ENCODE assay signal across 8 mouse cellular contexts in genomic region chr17:32905239-32905638, GRCm38 (mm10). TPM values are rescaled to one million over a fixed set of nuclear protein-coding genes. Genes with fewer than 3 reads are reported as not detected.
DNase-seq lines count a peak whose midpoint lies in the region; ATAC-seq and TF ChIP-seq lines count a peak whose summit lies in the region.

No protein-coding gene starts in this region.

- no peak overlapping the region for H3K9ac ChIP-seq in kidney, embryonic 14.5 days (ENCODE audit: low read depth, low read length)
- no peak overlapping the region for H3K9ac ChIP-seq in lung, embryonic 14.5 days
- H3K9ac ChIP-seq in neural tube, embryonic 15.5 days (replicated peaks): peak overlapping the region; percentile 41; the same call in 1 of the 2 replicates

- H3K4me1 ChIP-seq in heart, embryonic 10.5 days: no peaks in the 10 kb centered on the region
- no peaks in the 10 kb centered on the region for H3K4me1 ChIP-seq in kidney, embryonic 14.5 days (ENCODE audit: control insufficient read depth, insufficient read depth, low read length)
- H3K4me1 ChIP-seq in lung, embryonic 14.5 days (ENCODE audit: insufficient read depth): no peaks in the 10 kb centered on the region
- H3K4me1 ChIP-seq in neural tube, embryonic 15.5 days: 0 out of 2 replicates have a peak, but pooled peaks cover 4% of the 10 kb centered on the region

- no peaks in the 10 kb centered on the region for H3K9me3 ChIP-seq in heart, embryonic 10.5 days
- no peaks in the 10 kb centered on the region for H3K9me3 ChIP-seq in kidney, embryonic 14.5 days (ENCODE audit: control insufficient read depth, low read length)
- H3K9me3 ChIP-seq in lung, embryonic 14.5 days (ENCODE audit: low read depth, low read length): no peaks in the 10 kb centered on the region
- no peaks in the 10 kb centered on the region for H3K9me3 ChIP-seq in neural tube, embryonic 15.5 days (replicated peaks)

- H3K36me3 ChIP-seq in heart, embryonic 10.5 days: no peaks in the 10 kb centered on the region
- no peaks in the 10 kb centered on the region for H3K36me3 ChIP-seq in kidney, embryonic 14.5 days (ENCODE audit: control insufficient read depth, insufficient read depth, low read length)
- H3K36me3 ChIP-seq in lung, embryonic 14.5 days (ENCODE audit: insufficient read depth): no peaks in the 10 kb centered on the region
- H3K36me3 ChIP-seq in neural tube, embryonic 15.5 days: no peaks in the 10 kb centered on the region

- DNase-seq in B cell, adult 2 months: peak; percentile 77 to 79
- DNase-seq in NIH3T3 (ENCODE audit: low read depth): peak; percentile 47
- peak; percentile 75 to 82 for DNase-seq in cerebellum, postnatal 14 days
- DNase-seq in heart, embryonic 10.5 days (ENCODE audit: low spot score): no peak
- DNase-seq in lung, embryonic 14.5 days: peak; percentile 67
- peak; percentile 64 for DNase-seq in urinary bladder, postnatal 25 days (ENCODE audit: low spot score)

- 7% methylated on average over 19 of the region's 19 CpGs for WGBS in heart, embryonic 10.5 days
- 16% methylated on average over 19 of the region's 19 CpGs for WGBS in kidney, embryonic 14.5 days
- WGBS in lung, embryonic 14.5 days: 8% methylated on average over 19 of the region's 19 CpGs
- 9% methylated on average over 19 of the region's 19 CpGs for WGBS in neural tube, embryonic 15.5 days

- ATAC-seq in kidney, embryonic 14.5 days (ENCODE audit: low FRiP score, low TSS enrichment): no peak
- ATAC-seq in lung, embryonic 14.5 days (ENCODE audit: insufficient read depth): no peak
- ATAC-seq in neural tube, embryonic 15.5 days (ENCODE audit: low FRiP score): peak; percentile 59; the same call in 1 of the 2 replicates

- no peak overlapping the region for H3K27ac ChIP-seq in heart, embryonic 10.5 days
- no peak overlapping the region for H3K27ac ChIP-seq in kidney, embryonic 14.5 days (ENCODE audit: low read depth, low read length)
- H3K27ac ChIP-seq in lung, embryonic 14.5 days (ENCODE audit: low read depth): no peak overlapping the region
- no peak overlapping the region for H3K27ac ChIP-seq in neural tube, embryonic 15.5 days (replicated peaks)

- H3K4me2 ChIP-seq in kidney, embryonic 14.5 days (replicated peaks; ENCODE audit: low read depth, low read length): peak overlapping the region; percentile 8; the same call in 1 of the 2 replicates
- peak overlapping the region; percentile 39; the same call in 1 of the 2 replicates for H3K4me2 ChIP-seq in lung, embryonic 14.5 days
- H3K4me2 ChIP-seq in neural tube, embryonic 15.5 days: peak overlapping the region; percentile 55

- H3K27me3 ChIP-seq in heart, embryonic 10.5 days (ENCODE audit: insufficient read depth, poor library complexity, severe bottlenecking): peaks cover 14% of the 10 kb centered on the region
- H3K27me3 ChIP-seq in kidney, embryonic 14.5 days (ENCODE audit: control insufficient read depth, insufficient read depth, low read length): no peaks in the 10 kb centered on the region
- H3K27me3 ChIP-seq in lung, embryonic 14.5 days (ENCODE audit: insufficient read depth, low read length): no peaks in the 10 kb centered on the region
- peaks cover 12% of the 10 kb centered on the region for H3K27me3 ChIP-seq in neural tube, embryonic 15.5 days (replicated peaks)

- TF ChIP-seq CTCF in lung, embryonic 14.5 days (IDR thresholded peaks at IDR 0.05; ENCODE audit: low read depth): peak; percentile 72

- H3K4me3 ChIP-seq in heart, embryonic 10.5 days: peak overlapping the region; percentile 33; the same call in 1 of the 2 replicates
- H3K4me3 ChIP-seq in kidney, embryonic 14.5 days (ENCODE audit: low read length): no peak overlapping the region
- no peak overlapping the region for H3K4me3 ChIP-seq in lung, embryonic 14.5 days (ENCODE audit: low read depth, low read length)
- H3K4me3 ChIP-seq in neural tube, embryonic 15.5 days (replicated peaks): peak overlapping the region; percentile 32

RNA-seq across cellular contexts. Expression of gene Cyp4f14, which starts 11.9 kb away (rescaled TPM):
- polyA plus RNA-seq in heart, embryonic 10.5 days (2016; fragmentation: Nextera tagmentation; extraction: Ambion mirVana): not detected in 2 replicates
- polyA plus RNA-seq in kidney, embryonic 14.5 days (2014; fragmentation: Nextera tagmentation; extraction: Ambion mirVana): 0.09 TPM in 1 of 2 replicates, not detected in the other
- not detected in 2 replicates for polyA plus RNA-seq in lung, embryonic 14.5 days (2014; fragmentation: Nextera tagmentation; extraction: Ambion mirVana)
- polyA plus RNA-seq in neural tube, embryonic 15.5 days (2015; fragmentation: Nextera tagmentation; extraction: Ambion mirVana): 0.09 TPM in 1 of 2 replicates, not detected in the other

RNA-seq across cellular contexts. Expression of gene Zfp870, which starts 13.8 kb away (rescaled TPM):
- polyA plus RNA-seq in heart, embryonic 10.5 days (2016; fragmentation: Nextera tagmentation; extraction: Ambion mirVana): 4.7 and 5.3 TPM in 2 replicates
- polyA plus RNA-seq in kidney, embryonic 14.5 days (2014; fragmentation: Nextera tagmentation; extraction: Ambion mirVana): 5.8 and 8.9 TPM in 2 replicates
- 7.9 and 8.8 TPM in 2 replicates for polyA plus RNA-seq in lung, embryonic 14.5 days (2014; fragmentation: Nextera tagmentation; extraction: Ambion mirVana)
- 7.7 and 8.8 TPM in 2 replicates for polyA plus RNA-seq in neural tube, embryonic 15.5 days (2015; fragmentation: Nextera tagmentation; extraction: Ambion mirVana)

RNA-seq across cellular contexts. Expression of gene Cyp4f13, which starts 42.0 kb away (rescaled TPM):
- polyA plus RNA-seq in heart, embryonic 10.5 days (2016; fragmentation: Nextera tagmentation; extraction: Ambion mirVana): 8.9 TPM in 2 replicates
- polyA plus RNA-seq in kidney, embryonic 14.5 days (2014; fragmentation: Nextera tagmentation; extraction: Ambion mirVana): 8.4 and 10.3 TPM in 2 replicates
- 8.1 and 8.5 TPM in 2 replicates for polyA plus RNA-seq in lung, embryonic 14.5 days (2014; fragmentation: Nextera tagmentation; extraction: Ambion mirVana)
- polyA plus RNA-seq in neural tube, embryonic 15.5 days (2015; fragmentation: Nextera tagmentation; extraction: Ambion mirVana): 8.0 and 8.1 TPM in 2 replicates

Comparison
In these comparisons a context has a peak if more than half of its experiments do, and no peak if none do; other contexts are left out.
1. H3K4me3 ChIP-seq: peak in heart, embryonic 10.5 days (single experiment) and neural tube, embryonic 15.5 days (single experiment); none in kidney, embryonic 14.5 days (single experiment) and lung, embryonic 14.5 days (single experiment).
2. Peak in every context shown above with its lines, with median percentiles within 50 percentile points of each other: H3K4me2 ChIP-seq.